Mouse (Mus musculus) myocyte (in vitro differentiated cells): Measurements from ENCODE around the gene Zfp523.

ENCODE experiments used
- CEBPB ChIP-seq: IDR thresholded peaks from 2 replicates; pipeline ENCODE4 v1.6.1; 2011; ENCODE audit warnings: mild to moderate bottlenecking, moderate library complexity; ENCODE audit not compliant: poor library complexity, insufficient read depth, severe bottlenecking
- MAX ChIP-seq: IDR thresholded peaks from one replicate; pipeline ENCODE4 v1.6.1; 2011; ENCODE audit warnings: low read depth, mild to moderate bottlenecking, control low read depth
- MYOD1 ChIP-seq, 3 experiments: IDR thresholded peaks; one replicate each; pipeline ENCODE4 v1.6.1; 2011; ENCODE audit warnings: control low read depth in 2 of 3, low read depth in 2 of 3, mild to moderate bottlenecking in 2 of 3, moderate library complexity in 1 of 3; ENCODE audit not compliant: insufficient read length in 2 of 3, control insufficient read depth in 1 of 3
- MYOG ChIP-seq, 3 experiments: IDR thresholded peaks; one replicate each; pipeline ENCODE4 v1.6.1; 2011; ENCODE audit warnings: control low read depth in 2 of 3, low read depth in 2 of 3, mild to moderate bottlenecking in 2 of 3; ENCODE audit not compliant: insufficient read length in 2 of 3, control insufficient read depth in 1 of 3, insufficient read depth in 1 of 3
- POLR2A ChIP-seq: IDR thresholded peaks from one replicate; pipeline ENCODE4 v1.6.1; 2011; ENCODE audit warnings: low read depth, mild to moderate bottlenecking, control low read depth, moderate library complexity; ENCODE audit not compliant: insufficient read length
- POLR2AphosphoS2 ChIP-seq: IDR thresholded peaks from one replicate; pipeline ENCODE4 v1.6.1; 2011; ENCODE audit warnings: low read depth, control low read depth; ENCODE audit not compliant: insufficient read length
- REST ChIP-seq: IDR thresholded peaks from one replicate; pipeline ENCODE4 v1.6.1; 2011; ENCODE audit warnings: mild to moderate bottlenecking, control low read depth, moderate library complexity; ENCODE audit not compliant: insufficient read depth, insufficient read length
- TCF12 ChIP-seq: IDR thresholded peaks from one replicate; pipeline ENCODE4 v1.6.1; 2011; ENCODE audit warnings: mild to moderate bottlenecking, control low read depth; ENCODE audit not compliant: poor library complexity, insufficient read depth, severe bottlenecking
- USF1 ChIP-seq: IDR thresholded peaks from one replicate; pipeline ENCODE4 v1.6.1; 2011; ENCODE audit warnings: low read depth, mild to moderate bottlenecking, control low read depth, moderate library complexity

GRCm38 (mm10) chr17:28148288-28148687 is 28.6 kb upstream of the Zfp523 start:
- TF ChIP-seq POLR2A (no peak), MAX (no peak), MYOD1 (IDR thresholded peaks at IDR 0.05; ENCODE audit: control insufficient read depth in 1 of 3, insufficient read length in 2 of 3, low read depth in 2 of 3) (no peak), REST (no peak), TCF12 (no peak), POLR2AphosphoS2 (no peak), USF1 (no peak), MYOG (IDR thresholded peaks at IDR 0.05; ENCODE audit: control insufficient read depth in 1 of 3, insufficient read depth in 1 of 3, insufficient read length in 2 of 3, low read depth in 2 of 3) (no peak), CEBPB (no peak)
